Mouse (Mus musculus): ENCODE data around the gene Camk2d.

DNA sequence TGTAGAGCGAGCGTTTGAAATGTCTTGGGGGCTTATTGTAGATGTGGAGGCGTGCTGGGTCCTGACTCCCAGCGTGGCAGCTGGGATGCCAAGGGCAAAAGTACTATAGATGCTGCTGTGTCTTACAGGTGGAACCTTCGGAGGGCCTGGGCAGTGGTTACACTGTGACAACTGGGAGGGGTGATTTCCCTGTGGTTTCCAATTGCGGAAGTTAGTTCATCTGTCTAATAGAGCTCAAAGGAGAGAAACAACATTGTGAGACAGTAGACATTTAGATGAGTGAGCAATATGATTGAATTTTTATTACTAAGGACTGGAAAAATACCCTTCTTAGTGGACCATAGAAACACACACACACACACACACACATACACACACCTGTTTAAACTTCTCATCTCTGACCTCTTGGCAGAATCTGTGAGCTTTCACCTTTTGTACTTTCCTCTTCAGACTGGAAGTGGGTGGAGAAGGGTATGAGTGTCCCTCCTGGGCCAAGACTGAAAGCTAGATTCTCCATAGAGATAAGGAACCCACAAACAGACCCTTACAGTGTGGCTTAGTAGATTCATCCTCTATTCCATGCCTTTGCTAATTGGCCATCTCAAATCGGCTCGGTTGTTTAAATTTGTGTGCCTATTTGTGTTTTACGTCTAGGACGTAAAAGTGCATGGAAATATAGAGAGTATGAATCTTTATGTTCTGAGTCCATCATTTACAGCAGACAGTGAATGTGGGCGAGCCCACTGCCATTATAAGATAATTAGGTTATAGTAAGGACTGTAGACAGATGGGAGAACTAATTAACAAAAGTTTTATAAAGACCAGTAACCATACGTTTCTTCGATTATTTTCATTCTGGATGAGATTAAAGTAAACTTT lies 94.8 kb downstream of the Camk2d start:
- TF ChIP-seq CTCF (IDR thresholded peaks at IDR 0.05; ENCODE audit: insufficient read depth, low read depth, low read length) (no peak), POLR2A (IDR thresholded peaks at IDR 0.05; ENCODE audit: insufficient read depth, low read depth, low read length) (no peak)

All from olfactory bulb, adult 2 months (tissue).